Mouse (Mus musculus): Measurements from ENCODE around the gene Ndufs2. TPM values are rescaled to one million over a fixed set of nuclear protein-coding genes. Genes with fewer than 3 reads are reported as not detected.

Gene Ndufs2
- total RNA-seq, 2 experiments from 2014 or later = 1,014 to 1,063 TPM

DNA sequence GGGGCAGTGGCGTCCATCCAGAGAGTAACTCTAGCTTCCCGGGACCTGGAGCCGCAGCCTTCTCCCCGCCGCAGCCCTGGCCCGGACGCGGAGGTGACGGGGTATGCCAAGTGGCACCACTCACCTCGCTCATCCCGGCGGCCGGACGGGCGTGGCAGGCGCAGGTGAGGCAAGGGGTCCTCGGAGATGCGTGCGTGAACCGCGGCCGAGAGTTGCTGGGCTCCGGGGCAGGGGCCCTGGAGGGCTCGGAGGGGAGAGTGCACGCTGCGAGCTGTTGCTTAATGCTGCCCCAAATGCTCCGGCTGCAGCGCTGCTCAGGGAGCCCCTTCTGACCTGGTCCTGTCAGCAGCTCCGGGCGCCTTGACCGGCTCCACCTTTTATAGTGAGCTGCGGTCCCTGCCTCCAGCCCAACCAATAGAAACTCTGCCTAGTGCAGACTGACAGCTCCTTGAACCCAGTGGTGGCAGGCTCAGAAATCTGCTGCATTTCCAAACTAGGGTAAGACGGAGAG is 55.2 kb downstream of the Ndufs2 start, which contains the start of gene Pcp4l1:
Pcp4l1 (minus strand) TSS at position 382 of the 511 bp plus-strand sequence.
- intact Hi-C loops (cut with DNase I) = no loop called here
- DNase-seq = peak; percentile 82
- no peak for TF ChIP-seq CTCF (IDR thresholded peaks at IDR 0.05)
- Histone ChIP-seq H3K27ac (peak within 1 kb of the TSS; percentile 84), H3K4me3 (peak within 1 kb of the TSS; percentile 90)

DNA sequence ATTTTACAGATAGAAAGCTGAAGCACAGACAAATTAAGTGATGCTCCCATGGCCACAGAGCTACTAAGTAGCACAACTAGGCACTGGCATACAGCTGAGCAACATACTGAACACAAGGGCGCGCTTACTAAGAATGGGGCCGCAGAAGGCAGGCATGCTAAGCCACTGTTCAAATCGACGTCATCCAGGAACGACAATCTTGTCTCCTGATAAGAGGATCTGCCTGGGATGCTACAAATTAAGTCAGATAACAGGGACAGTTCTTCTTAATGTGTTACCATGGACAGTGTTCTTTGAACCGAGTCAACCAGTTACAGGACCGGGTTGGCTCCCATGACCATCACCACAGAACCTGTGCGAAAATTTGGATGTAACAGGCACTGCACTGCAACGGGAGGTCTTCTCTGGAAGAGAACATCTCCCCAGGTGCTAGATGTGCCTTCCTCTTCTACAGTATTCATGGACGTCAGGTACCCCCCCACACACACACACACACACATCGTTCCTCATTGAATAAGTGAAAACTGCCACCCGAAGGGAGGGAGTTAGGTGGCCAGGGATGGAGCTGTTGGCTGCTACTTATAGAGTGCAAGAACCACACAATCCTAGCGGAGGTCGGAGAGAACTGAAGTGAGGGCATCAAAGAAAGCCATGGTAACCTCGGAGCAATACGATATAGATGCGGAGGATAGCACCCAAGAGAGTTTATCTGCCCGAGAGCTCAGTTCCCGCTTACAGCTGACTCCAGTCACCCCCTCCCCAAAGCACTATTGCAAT is 56.0 kb downstream of the Ndufs2 start:
- peak overlapping the region; percentile 84 for H3K27ac ChIP-seq
- DNase-seq = no peak
- peak overlapping the region; percentile 90 for H3K4me3 ChIP-seq
- TF ChIP-seq CTCF (IDR thresholded peaks at IDR 0.05) = no peak
- intact Hi-C loops (cut with DNase I) = no loop called here

DNA sequence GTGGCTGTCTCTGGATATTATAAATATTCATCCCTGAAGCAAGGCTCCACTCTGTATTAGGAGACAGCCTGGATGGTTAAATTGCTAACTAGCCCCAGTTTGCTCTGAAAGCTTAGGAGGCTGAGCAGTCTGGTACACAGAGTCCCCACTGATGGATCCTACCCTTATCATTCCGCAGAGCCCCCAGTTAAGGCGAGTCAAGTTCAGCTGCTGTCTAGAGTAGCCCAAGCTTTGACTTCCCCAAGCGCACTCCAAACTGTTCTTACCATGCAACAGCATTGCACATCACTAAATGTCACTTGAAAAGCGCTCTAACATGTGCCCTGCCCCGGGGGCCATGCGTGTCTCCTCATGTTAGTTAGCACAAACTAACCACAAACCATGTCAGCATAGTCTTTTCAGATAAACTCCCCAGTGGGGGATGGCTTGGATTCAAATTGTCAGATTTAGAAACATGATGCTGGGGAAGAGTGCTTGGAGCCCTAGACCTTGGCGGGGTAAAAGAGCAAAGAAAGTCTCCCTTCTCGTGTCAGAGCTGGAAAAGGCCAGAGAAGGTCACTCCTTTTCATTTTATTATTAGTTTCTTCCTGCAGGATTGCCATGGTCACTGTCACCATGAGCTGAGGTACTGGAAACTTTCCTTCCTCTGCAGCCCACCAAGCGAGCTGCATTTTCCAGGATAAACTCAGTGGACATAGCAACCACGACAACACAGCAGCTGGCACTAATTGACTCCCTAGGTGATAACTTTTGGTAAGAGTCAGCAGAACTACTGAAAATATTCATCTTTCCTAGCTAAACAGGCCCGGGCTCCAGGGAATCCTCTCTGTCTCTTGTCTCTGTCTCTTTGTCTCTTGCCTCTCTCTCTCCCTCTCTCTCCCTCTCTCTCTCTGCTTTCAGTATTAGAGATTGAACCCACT is 57.0 kb downstream of the Ndufs2 start:
- DNase-seq = no peak
- intact Hi-C loops (cut with DNase I) = no loop called here
- TF ChIP-seq CTCF (IDR thresholded peaks at IDR 0.05) = no peak
- Histone ChIP-seq H3K4me3 (peak overlapping the region; percentile 90), H3K27ac (peak overlapping the region; percentile 71)

DNA sequence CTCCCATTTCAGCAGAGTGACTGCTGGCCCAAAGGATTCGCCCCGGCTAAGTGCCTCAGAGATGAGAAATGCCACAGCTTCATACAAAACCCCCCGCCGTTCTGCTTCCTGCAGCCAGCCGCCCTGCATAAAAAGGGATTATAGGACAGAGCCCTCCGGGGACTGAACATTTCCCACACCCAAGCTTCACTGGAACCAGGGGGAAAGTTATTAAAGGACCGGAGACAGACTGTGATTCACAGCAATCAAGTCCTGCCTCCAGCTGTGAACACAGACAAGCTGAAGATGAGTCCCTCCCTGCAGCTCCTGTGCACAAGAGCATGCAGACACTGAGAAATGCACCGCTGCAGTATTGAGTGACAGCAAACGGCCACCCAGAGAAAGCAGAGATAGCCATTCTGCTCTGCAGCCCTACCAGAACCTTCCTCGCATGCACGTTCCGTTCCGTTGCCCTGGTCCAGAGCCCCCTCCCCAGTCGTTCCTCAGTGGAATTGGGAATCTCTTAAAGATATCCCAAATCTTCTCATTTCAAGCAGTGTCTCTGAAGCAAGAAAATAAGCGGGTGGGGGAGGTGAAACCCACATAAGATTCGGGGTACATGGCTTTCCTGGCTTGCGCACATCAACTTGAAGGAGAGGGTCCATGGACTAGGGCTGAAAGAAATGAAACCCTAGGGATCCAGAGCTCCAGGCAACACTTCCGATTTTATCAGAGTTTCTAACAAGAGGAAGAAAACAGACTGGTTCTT is 57.9 kb downstream of the Ndufs2 start:
- intact Hi-C loops (cut with DNase I) = no loop called here
- DNase-seq = no peak
- no peak for TF ChIP-seq CTCF (IDR thresholded peaks at IDR 0.05)
- Histone ChIP-seq H3K27ac (peak overlapping the region; percentile 71), H3K4me3 (peak overlapping the region; percentile 90)

DNA sequence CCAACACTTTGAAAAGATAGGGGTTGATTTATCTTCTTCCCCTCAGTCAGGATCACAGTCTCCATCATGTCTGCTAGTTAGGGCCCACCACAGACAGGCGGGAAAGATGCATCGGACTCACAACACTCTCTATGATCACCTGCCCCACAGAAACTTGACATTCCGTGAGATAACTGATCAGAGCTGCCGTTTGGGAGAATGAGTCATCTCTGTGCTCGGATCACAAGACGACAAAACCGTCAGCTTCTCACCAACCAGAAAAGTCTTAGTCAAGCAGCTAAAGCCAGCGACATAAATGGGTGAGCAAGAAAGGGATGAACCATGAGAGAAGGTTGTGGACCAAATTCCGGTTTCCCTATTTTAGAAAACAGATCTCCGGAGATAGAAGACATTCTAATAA is 58.9 kb downstream of the Ndufs2 start:
- intact Hi-C loops (cut with DNase I) = no loop called here
- H3K27ac ChIP-seq = peak overlapping the region; percentile 71

DNA sequence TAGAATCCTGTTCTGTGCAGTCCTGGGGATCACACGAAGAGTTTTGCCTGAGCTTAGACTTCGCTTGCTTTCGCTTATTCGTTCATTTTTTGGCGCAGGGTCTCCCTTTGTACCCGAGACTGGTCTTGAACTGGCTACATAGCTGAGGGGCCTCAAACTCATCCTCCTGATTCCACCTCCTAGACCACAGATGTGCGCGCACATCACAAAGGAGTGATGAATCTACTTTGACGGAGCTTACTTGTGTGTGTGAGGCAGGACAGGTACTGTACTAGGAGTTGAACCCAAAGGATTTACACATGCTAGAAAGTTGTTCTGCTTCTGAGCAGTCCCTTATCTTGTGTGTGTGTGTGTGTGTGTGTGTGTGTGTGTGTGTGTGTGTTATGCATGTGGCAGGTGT is 60.4 kb downstream of the Ndufs2 start:
- no peak for TF ChIP-seq CTCF (IDR thresholded peaks at IDR 0.05)
- intact Hi-C loops (cut with DNase I) = no loop called here
- Histone ChIP-seq H3K27ac (no peak overlapping the region), H3K4me3 (no peak overlapping the region)
- DNase-seq = no peak

More for the DNA sequence above, 58.9 kb downstream of the Ndufs2 start:
- H3K4me3 ChIP-seq = peak overlapping the region; percentile 90
- TF ChIP-seq CTCF (IDR thresholded peaks at IDR 0.05) = no peak
- no peak for DNase-seq

DNA sequence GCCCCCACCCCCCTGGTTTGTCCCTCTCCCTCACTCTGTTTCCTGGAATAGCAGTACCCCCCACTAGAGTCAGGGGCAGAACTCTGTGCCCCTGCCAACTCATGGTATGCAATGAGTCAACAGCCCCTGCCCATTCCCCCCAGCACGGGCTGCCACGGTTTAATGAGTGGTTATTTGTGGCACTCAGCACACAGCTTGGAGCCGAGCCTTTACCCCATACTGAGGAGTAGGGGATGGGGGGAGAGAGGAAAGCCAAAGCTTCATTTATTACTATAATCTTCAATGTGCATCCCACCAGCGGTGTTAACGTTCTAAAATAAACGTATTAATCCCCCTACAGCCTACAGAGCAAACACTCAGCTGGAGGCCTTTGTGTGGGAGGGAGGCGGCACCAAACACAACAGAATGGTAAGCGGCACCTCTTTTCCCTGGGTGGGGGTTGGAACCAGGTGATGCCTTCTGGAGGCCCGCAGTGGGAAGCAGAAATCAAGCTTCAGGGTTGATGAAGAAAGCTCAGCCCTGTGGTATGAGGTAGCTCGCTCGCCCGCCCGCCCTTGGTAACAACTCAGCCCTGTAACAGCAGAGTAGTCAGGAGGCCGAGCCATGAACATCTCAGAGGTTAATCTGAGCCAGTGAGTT is 61.6 kb downstream of the Ndufs2 start:
- no peak for TF ChIP-seq CTCF (IDR thresholded peaks at IDR 0.05)
- intact Hi-C loops (cut with DNase I) = no loop called here
- Histone ChIP-seq H3K4me3 (peak overlapping the region; percentile 21; the same call in 1 of the 2 replicates), H3K27ac (peak overlapping the region; percentile 76)
- DNase-seq = no peak

DNA sequence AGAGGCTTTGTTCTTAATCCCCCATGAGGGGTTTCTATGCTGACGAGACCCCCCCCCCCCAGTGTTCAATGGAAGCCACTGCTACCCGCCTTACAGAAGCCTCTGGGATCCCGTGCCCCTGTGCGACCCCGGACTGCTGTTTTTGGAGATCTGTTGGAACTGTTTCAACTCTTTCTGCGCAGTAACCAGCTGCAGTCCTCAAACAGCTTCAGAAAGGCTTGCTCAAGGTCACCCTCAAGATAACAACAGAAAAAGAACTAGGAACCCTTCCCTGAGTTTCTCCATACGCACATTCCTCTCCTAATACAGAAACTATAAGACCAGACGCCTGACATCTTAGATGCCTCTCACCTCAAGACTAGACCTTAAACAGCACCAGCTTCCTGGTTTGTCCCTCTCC is 62.1 kb downstream of the Ndufs2 start:
- TF ChIP-seq CTCF (IDR thresholded peaks at IDR 0.05) = no peak
- no peak for DNase-seq
- intact Hi-C loops (cut with DNase I) = no loop called here
- Histone ChIP-seq H3K4me3 (peak overlapping the region; percentile 21; the same call in 1 of the 2 replicates), H3K27ac (peak overlapping the region; percentile 76)

DNA sequence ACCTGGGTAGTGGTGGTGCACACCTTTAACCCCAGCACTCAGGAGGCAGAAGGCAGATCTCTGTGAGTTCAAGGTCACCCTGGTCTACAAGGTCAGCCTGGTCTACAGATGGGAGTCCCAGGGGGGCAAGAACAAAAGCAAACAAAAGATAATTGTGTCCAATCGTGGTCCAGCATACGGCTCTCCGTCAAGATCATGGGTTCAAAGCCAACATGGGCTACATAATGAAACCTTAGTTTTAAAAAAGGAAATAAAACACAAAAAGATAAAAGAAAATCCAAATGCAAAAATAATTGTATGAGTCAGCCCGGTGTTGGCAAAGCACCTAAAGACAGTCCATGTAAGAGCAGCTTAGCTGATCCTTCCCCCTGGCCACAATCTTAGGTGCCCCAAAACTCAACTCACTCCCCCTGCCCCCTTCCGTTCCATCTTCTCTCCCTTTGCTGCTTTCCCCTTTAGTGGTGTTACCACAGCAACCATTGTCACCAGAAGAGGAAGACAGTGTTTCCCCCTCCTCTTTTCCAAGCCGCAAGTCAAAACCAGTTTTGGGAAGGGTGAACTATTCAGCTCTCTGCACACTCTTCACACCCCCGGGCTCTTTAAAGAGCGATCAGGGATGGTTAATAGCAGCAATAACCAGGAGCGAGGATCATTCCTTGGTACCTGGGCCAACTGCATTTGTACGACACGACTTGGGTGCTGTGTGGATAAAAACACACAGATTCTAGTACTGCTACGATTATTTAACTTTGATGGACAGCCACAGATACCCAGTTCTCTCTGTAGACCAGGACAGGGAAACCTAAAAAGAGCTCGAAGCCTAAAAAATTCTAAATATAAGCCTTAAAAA is 63.1 kb downstream of the Ndufs2 start:
- H3K27ac ChIP-seq = peak overlapping the region; percentile 76
- intact Hi-C loops (cut with DNase I) = no loop called here

DNA sequence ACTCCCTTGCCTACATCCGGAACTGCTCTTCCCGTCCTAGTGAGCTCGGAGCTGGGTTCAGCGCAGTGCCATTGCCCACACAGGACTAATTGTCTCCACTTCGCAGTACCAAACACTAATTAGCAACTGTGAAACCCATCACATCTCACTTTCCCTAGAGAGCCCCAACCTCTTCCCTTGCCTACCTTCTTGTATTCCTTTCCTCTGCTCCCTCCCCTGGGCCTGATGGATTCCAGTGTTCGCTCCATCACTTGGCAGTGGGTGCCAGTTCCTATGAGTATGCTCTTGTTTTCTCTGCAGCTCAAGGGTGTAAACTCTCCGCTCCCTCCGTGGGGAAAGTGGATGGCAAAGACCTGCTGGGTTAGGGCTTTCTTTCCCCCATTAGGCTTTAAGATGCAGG is 65.5 kb downstream of the Ndufs2 start:
- Histone ChIP-seq H3K4me3 (no peak overlapping the region), H3K27ac (peak overlapping the region; percentile 86)
- intact Hi-C loops (cut with DNase I) = no loop called here
- no peak for DNase-seq
- no peak for TF ChIP-seq CTCF (IDR thresholded peaks at IDR 0.05)

More for the DNA sequence above, 63.1 kb downstream of the Ndufs2 start:
- H3K4me3 ChIP-seq = no peak overlapping the region
- no peak for TF ChIP-seq CTCF (IDR thresholded peaks at IDR 0.05)
- no peak for DNase-seq

Other genes starting within 250 kb of the Ndufs2 start
- not detected for gene Fcgr4, start 232.5 kb downstream of the Ndufs2 start, total RNA-seq (2021)
- 1 to 10 TPM; 1.8 to 4.3 TPM for gene Fcgr3, start 186.5 kb downstream of the Ndufs2 start, total RNA-seq (2021)
- gene Cfap126, start 137.5 kb downstream of the Ndufs2 start, total RNA-seq (2021) = 1 to 10 TPM in 1 of 2 experiments, under 1 TPM in 1; 0.75 to 1.8 TPM
- gene Sdhc, start 100.8 kb downstream of the Ndufs2 start, total RNA-seq (2021) = 100 to 1,000 TPM; 635 to 909 TPM
- 10 to 100 TPM; 24.7 to 27.7 TPM for gene Mpz, start 100.7 kb downstream of the Ndufs2 start, total RNA-seq (2021)
- gene Pcp4l1, start 55.1 kb downstream of the Ndufs2 start, total RNA-seq (2021) = 10 to 100 TPM; 58.3 to 75.0 TPM
- not detected for gene Nr1i3, start 37.4 kb downstream of the Ndufs2 start, total RNA-seq (2021)
- 10 to 100 TPM; 43.2 to 56.3 TPM for gene Tomm40l, start 28.9 kb downstream of the Ndufs2 start, total RNA-seq (2021)
- under 1 TPM in 1 of 2 experiments, not detected in 1; 0.59 TPM for gene Apoa2, start 26.3 kb downstream of the Ndufs2 start, total RNA-seq (2021)
- gene Fcer1g, start 17.0 kb downstream of the Ndufs2 start, total RNA-seq (2021) = 1 to 10 TPM; 2.5 to 6.1 TPM
- under 1 TPM; 0.15 to 0.73 TPM for gene Adamts4, start 967 bp downstream of the Ndufs2 start, total RNA-seq (2021)
- gene B4galt3, start 18.9 kb upstream of the Ndufs2 start, total RNA-seq (2021) = 10 to 100 TPM; 12.1 to 12.5 TPM
- 1 to 10 TPM; 7.9 to 8.6 TPM for gene Ppox, start 29.8 kb upstream of the Ndufs2 start, total RNA-seq (2021)
- gene Usp21, start 36.6 kb upstream of the Ndufs2 start, total RNA-seq (2021) = 10 to 100 TPM; 15.8 to 18.7 TPM
- gene Ufc1, start 43.6 kb upstream of the Ndufs2 start, total RNA-seq (2021) = 10 to 100 TPM; 84.3 to 93.2 TPM
- 10 to 100 TPM; 32.4 to 35.5 TPM for gene Dedd, start 77.8 kb upstream of the Ndufs2 start, total RNA-seq (2021)
- 10 to 100 TPM; 29.4 to 30.4 TPM for gene Nit1, start 94.3 kb upstream of the Ndufs2 start, total RNA-seq (2021)
- gene Pfdn2, start 94.3 kb upstream of the Ndufs2 start, total RNA-seq (2021) = 100 to 1,000 TPM in 1 of 2 experiments, 10 to 100 TPM in 1; 93.2 to 101 TPM
- not detected for gene Klhdc9, start 109.4 kb upstream of the Ndufs2 start, total RNA-seq (2021)
- under 1 TPM in 1 of 2 experiments, not detected in 1; 0.06 TPM for gene Nectin4, start 118.7 kb upstream of the Ndufs2 start, total RNA-seq (2021)
- under 1 TPM; 0.38 to 0.73 TPM for gene Arhgap30, start 137.6 kb upstream of the Ndufs2 start, total RNA-seq (2021)
- gene Usf1, start 159.9 kb upstream of the Ndufs2 start, total RNA-seq (2021) = 10 to 100 TPM; 29.9 to 36.8 TPM
- under 1 TPM; 0.84 to 0.92 TPM for gene Tstd1, start 167.5 kb upstream of the Ndufs2 start, total RNA-seq (2021)
- 1 to 10 TPM; 4.2 to 6.0 TPM for gene F11r, start 186.1 kb upstream of the Ndufs2 start, total RNA-seq (2021)